Mouse (Mus musculus) embryonic facial prominence, embryonic 11.5 days (tissue): ENCODE results near the gene Ddx19a. TPM values are rescaled to one million over a fixed set of nuclear protein-coding genes. Genes with fewer than 3 reads are reported as not detected.

Experiments used
- ATAC-seq: fragments of 200-750 bp; cut with Nextera tagmentation; replicated peaks from 2 replicates; pipeline ENCODE4 v1.8.0; 2017; ENCODE audit warnings: low read depth; ENCODE audit not compliant: insufficient number of reproducible peaks, low FRiP score, low TSS enrichment
- DNase-seq: peaks from one replicate; pipeline ENCODE4 v3.0.0-alpha.2; 2015; ENCODE audit warnings: low spot score
- H3K27ac ChIP-seq: fragments of 300-500 bp; sonication (generic); replicated peaks from 2 replicates; pipeline ENCODE4 v1.5.1; 2014; ENCODE audit warnings: mild to moderate bottlenecking, low read depth, low read length, control low read depth
- H3K27me3 ChIP-seq: fragments of 300-500 bp; sonication (generic); 2 replicates; pipeline ENCODE4 v1.6.1; 2014; ENCODE audit warnings: mild to moderate bottlenecking, low read length, moderate library complexity, mixed read lengths; ENCODE audit not compliant: control insufficient read depth, insufficient read depth
- H3K36me3 ChIP-seq: fragments of 300-500 bp; sonication (generic); replicated peaks from 2 replicates; pipeline ENCODE4 v1.6.1; 2014; ENCODE audit warnings: low read depth, mild to moderate bottlenecking, low read length, moderate library complexity, mixed read lengths; ENCODE audit not compliant: control insufficient read depth, insufficient read depth
- H3K4me1 ChIP-seq: fragments of 300-500 bp; sonication (generic); 2 replicates; pipeline ENCODE4 v1.6.1; 2014; ENCODE audit warnings: low read length, mixed read lengths; ENCODE audit not compliant: control insufficient read depth, insufficient read depth
- H3K4me2 ChIP-seq: fragments of 300-500 bp; sonication (generic); 2 replicates; pipeline ENCODE4 v1.6.1; 2014; ENCODE audit warnings: low read depth, mild to moderate bottlenecking, control low read depth, low read length, moderate library complexity
- H3K4me3 ChIP-seq: fragments of 300-500 bp; sonication (generic); 2 replicates; pipeline ENCODE4 v1.5.1; 2014; ENCODE audit warnings: low read depth, low read length, control low read depth
- H3K9ac ChIP-seq: fragments of 300-500 bp; sonication (generic); replicated peaks from 2 replicates; pipeline ENCODE4 v1.6.1; 2014; ENCODE audit warnings: mild to moderate bottlenecking, control low read depth, low read length
- H3K9me3 ChIP-seq: fragments of 300-500 bp; sonication (generic); replicated peaks from 2 replicates; pipeline ENCODE4 v1.6.1; 2016; ENCODE audit warnings: mild to moderate bottlenecking, low read length, inconsistent platforms, mixed read lengths; ENCODE audit not compliant: control insufficient read depth
- WGBS: fragments of 180-500 bp; shearing (Covaris S2); extraction: QIAGEN DNeasy Blood & Tissue Kit; methylation state at CpG from one replicate; pipeline ENCODE4 v1.1.7; 2014; 5-methylcytosine and 5-hydroxymethylcytosine counted together
- polyA plus RNA-seq: library from polyadenylated mRNA; unstranded; fragments of >200 nt; fragmentation: Nextera tagmentation; extraction: Ambion mirVana; gene quantifications from 2 replicates; pipeline ENCODE4 v1.2.1, GENCODE M21; 2014

Ddx19a gene
- polyA plus RNA-seq, 1 experiment from 2014 or later = 30.9 TPM

DNA sequence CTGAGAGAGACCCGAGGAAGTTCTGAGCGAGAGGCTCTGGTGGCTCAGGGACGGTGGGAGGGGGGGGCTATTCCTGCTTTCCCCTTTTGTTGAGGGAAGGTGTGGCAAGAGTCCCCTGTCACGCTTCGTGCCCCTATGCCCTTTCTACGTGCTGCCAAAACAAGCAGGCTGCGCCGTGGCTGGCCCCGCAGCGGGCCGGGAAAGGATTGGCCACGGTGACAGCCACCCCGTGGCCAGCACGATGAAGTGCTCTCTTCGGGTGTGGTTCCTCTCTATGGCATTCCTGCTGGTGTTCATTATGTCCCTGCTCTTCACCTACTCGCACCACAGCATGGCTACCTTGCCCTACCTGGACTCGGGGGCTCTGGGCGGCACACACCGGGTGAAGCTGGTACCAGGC, 40.1 kb downstream of the Ddx19a start:
- H3K4me2 ChIP-seq = no peak overlapping the region
- no peak overlapping the region for H3K27ac ChIP-seq
- peaks cover 6% of the 10 kb centered on the region for H3K36me3 ChIP-seq
- H3K9ac ChIP-seq = no peak overlapping the region
- no peaks in the 10 kb centered on the region for H3K9me3 ChIP-seq
- ATAC-seq = no peak
- H3K27me3 ChIP-seq = no peaks in the 10 kb centered on the region
- 90% methylated on average over 19 of the region's 19 CpGs for WGBS
- H3K4me3 ChIP-seq = no peak overlapping the region
- no peaks in the 10 kb centered on the region for H3K4me1 ChIP-seq
- no peak for DNase-seq

DNA sequence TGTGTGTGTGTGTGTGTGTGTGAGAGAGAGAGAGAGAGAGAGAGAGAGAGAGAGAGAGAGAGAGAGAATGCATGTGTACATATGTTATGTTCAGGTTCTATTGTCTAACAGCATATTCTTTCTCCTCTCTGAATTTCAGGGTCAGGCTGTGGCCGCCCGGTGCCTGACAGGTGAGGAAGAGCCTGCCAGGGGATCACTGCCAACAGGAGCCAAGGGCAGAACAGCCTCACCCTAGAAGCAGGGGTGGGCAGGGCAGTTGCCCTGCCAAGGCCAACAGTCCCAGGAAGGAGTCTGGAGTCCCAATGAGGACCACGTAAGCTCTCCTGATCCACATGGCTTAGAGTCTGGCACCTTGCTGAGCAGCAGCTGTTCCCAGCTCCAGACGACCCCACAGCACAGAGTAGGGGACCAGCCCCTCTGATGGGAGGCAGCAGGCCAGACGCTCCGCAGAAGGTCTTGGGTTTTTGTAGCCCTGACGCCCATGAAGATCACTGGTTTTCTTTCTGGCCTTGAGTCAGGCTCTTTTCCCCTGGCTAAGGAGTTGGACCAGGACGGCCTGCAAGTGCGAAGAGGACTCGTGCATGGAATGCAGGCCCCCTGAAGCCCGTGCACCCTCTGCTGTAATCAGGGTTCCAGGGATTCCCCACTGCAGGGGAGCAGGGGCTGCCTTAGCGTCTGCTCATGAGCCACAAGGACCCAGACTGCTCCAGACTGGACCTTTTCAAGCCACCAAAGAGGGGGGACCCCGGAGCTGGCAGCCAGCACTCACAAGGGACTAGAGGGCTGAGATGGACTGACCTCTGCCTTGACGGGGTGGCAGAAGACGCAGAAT, 40.8 kb downstream of the Ddx19a start:
- 86% methylated on average over 15 of the region's 15 CpGs for WGBS
- no peak overlapping the region for H3K27ac ChIP-seq
- H3K4me1 ChIP-seq = no peaks in the 10 kb centered on the region
- H3K9ac ChIP-seq = no peak overlapping the region
- ATAC-seq (no peak), DNase-seq (no peak)
- H3K36me3 ChIP-seq = peaks cover 6% of the 10 kb centered on the region
- no peak overlapping the region for H3K4me2 ChIP-seq
- H3K27me3 ChIP-seq = no peaks in the 10 kb centered on the region
- no peak overlapping the region for H3K4me3 ChIP-seq
- H3K9me3 ChIP-seq = no peaks in the 10 kb centered on the region

DNA sequence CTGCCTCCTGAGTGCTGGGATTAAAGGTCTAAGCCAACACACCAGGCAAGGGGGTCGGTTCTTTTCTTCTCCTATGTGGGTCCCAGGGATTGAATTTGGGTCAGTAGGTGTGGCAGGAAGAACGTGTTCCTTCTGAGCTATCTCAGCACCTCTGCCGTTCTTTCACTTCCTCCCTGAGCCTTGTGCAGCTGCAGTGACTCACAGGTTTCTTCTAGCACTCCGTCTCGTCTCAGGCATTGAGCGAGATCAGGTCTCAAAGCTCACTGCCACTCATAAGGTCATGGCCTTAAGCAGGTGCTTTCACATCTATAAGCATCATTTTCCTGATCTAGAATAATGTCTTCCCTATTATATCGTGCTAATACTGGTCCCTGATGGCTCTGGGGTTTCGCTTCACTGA, 42.8 kb downstream of the Ddx19a start:
- no peak for DNase-seq

DNA sequence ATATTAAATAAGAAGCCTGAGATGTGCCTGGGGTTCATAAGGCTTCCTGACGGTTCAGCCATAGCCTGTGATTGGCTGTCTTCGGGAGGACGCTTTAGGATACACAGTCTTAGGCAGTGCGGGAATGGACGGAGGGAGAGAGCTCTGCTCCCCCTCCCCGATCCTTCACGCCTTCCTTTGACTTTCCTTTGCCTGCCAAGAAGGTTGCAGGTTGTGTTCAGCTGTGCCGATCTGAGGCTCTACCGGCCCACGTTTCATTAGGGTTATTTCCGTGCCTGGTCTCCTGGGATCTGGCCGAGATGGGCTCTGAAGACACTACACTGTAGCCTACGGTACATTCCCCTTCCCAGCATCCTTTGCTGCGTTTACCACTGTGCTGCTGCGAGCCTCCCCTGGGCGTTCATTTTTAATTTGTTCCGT, 47.5 kb downstream of the Ddx19a start:
- Histone ChIP-seq H3K4me3 (no peak overlapping the region), H3K36me3 (no peaks in the 10 kb centered on the region), H3K27ac (no peak overlapping the region), H3K9me3 (no peaks in the 10 kb centered on the region), H3K4me2 (no peak overlapping the region), H3K4me1 (no peaks in the 10 kb centered on the region), H3K27me3 (no peaks in the 10 kb centered on the region), H3K9ac (no peak overlapping the region)
- 81% methylated on average over 17 of the region's 17 CpGs for WGBS
- DNase-seq = no peak
- ATAC-seq = no peak

More for the DNA sequence above, 42.8 kb downstream of the Ddx19a start:
- WGBS = 75% methylated on average over 8 of the region's 8 CpGs
- no peak for ATAC-seq
- no peak overlapping the region for H3K4me3 ChIP-seq
- H3K4me2 ChIP-seq = no peak overlapping the region
- peaks cover 6% of the 10 kb centered on the region for H3K36me3 ChIP-seq
- no peak overlapping the region for H3K9ac ChIP-seq
- H3K9me3 ChIP-seq = no peaks in the 10 kb centered on the region
- no peaks in the 10 kb centered on the region for H3K4me1 ChIP-seq
- no peak overlapping the region for H3K27ac ChIP-seq
- no peaks in the 10 kb centered on the region for H3K27me3 ChIP-seq

DNA sequence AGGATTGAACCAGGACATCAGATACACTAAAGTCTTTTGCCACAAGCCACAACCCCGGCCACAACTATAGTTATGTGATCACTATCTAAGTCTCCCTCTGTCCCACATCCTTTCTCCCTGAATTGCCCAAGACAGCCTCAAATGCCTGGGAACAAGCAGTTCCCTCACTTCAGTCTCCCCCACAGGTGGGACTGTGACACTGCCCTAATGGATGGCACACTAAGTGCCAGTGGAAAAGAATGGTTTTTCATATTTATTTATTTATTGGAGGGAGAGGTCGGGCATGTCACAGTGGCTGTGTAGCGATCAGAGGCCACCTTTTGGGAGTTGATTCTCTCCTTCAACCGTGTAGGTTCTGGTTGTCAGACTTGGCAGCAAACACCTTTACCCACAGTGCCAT, 51.9 kb downstream of the Ddx19a start:
- ATAC-seq (no peak), DNase-seq (no peak)
- no peak overlapping the region for H3K4me3 ChIP-seq
- no peaks in the 10 kb centered on the region for H3K27me3 ChIP-seq
- H3K4me2 ChIP-seq = no peak overlapping the region
- H3K27ac ChIP-seq = no peak overlapping the region
- WGBS = 73% methylated on average over 4 of the region's 4 CpGs
- H3K36me3 ChIP-seq = no peaks in the 10 kb centered on the region
- H3K4me1 ChIP-seq = no peaks in the 10 kb centered on the region
- H3K9ac ChIP-seq = no peak overlapping the region
- no peaks in the 10 kb centered on the region for H3K9me3 ChIP-seq

DNA sequence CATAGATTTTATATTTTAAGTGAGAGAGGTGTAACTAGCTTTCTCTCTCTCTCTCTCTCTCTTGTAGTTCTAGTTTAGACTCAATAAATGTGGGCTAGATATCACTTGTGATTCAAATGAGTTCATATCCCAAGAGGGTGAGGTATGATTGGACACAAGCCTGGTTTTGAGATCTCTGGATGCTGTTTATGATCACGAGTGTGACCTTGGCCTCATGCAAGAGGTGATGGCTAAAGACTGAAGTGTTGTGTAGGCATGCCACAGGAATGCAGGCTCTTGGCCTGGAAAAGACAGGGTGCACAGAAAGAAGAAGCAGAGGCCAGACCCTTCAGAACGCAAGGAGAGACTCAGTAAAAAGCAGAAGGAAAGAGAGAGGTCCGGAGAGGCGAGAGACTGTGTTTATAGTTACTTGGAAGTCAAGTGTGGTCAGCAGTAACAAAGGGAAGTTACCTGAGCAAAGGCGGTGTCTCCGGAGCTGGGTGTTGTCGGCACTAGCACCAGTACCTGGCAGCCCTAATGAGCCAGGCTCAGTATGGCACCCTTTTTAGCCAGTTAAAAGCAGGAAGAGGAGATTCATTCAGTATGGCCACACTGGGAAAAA, 53.2 kb downstream of the Ddx19a start:
- 87% methylated on average over 7 of the region's 7 CpGs for WGBS
- ATAC-seq = no peak
- H3K36me3 ChIP-seq = no peaks in the 10 kb centered on the region
- no peak overlapping the region for H3K4me3 ChIP-seq
- no peaks in the 10 kb centered on the region for H3K9me3 ChIP-seq
- DNase-seq = no peak
- H3K27me3 ChIP-seq = no peaks in the 10 kb centered on the region
- no peaks in the 10 kb centered on the region for H3K4me1 ChIP-seq
- H3K27ac ChIP-seq = no peak overlapping the region
- H3K4me2 ChIP-seq = no peak overlapping the region
- no peak overlapping the region for H3K9ac ChIP-seq

DNA sequence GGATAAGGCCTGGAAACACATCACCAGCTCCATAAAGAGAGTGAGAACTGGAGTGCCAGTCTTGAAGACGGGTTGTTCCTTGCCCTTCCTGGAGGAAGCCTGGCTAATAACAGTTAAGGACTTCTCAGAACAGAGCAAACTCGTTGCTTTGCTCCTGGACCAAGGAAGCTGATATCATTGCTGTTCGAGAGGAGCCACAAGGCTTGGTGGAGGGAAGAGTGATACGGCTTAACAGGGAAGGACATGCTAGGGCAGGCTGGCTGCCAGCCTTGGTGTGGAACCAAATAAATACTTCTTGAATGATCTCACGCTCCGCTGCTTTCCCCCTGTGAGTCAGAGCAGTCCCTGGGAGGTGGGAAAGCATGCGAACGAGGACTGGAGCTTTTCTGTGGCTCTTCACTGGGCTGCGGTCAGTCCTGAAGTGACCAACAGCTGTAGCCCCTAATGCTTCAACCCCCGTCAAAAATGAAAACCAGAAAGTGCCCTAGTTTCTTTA, 56.1 kb downstream of the Ddx19a start:
- 78% methylated on average over 10 of the region's 10 CpGs for WGBS
- H3K4me1 ChIP-seq = no peaks in the 10 kb centered on the region
- no peak overlapping the region for H3K9ac ChIP-seq
- no peak overlapping the region for H3K4me2 ChIP-seq
- no peaks in the 10 kb centered on the region for H3K27me3 ChIP-seq
- H3K4me3 ChIP-seq = no peak overlapping the region
- H3K27ac ChIP-seq = no peak overlapping the region
- H3K9me3 ChIP-seq = no peaks in the 10 kb centered on the region
- H3K36me3 ChIP-seq = no peaks in the 10 kb centered on the region
- ATAC-seq (no peak), DNase-seq (peak; percentile 12)
